Mouse (Mus musculus) limb, embryonic 12.5 days (tissue): Measurements from ENCODE around the gene Fer1l5. TPM values are rescaled to one million over a fixed set of nuclear protein-coding genes. Genes with fewer than 3 reads are reported as not detected.
A peak's percentile ranks its signal among the peaks of the same experiment; 100 is the strongest.

Experiments used
- ATAC-seq: fragments of 200-750 bp; cut with Nextera tagmentation; 2 replicates; pipeline ENCODE4 v1.8.0; 2017; ENCODE audit warnings: low read depth, moderate TSS enrichment; ENCODE audit not compliant: insufficient number of reproducible peaks, insufficient read depth, low FRiP score, low TSS enrichment
- H3K27ac ChIP-seq: fragments of 300-500 bp; sonication (generic); 2 replicates; pipeline ENCODE4 v1.5.1; 2016; ENCODE audit warnings: mild to moderate bottlenecking, moderate library complexity
- H3K27me3 ChIP-seq: fragments of 300-500 bp; sonication (generic); 2 replicates; pipeline ENCODE4 v1.6.1; 2016; ENCODE audit warnings: mild to moderate bottlenecking, moderate library complexity
- H3K36me3 ChIP-seq: fragments of 300-500 bp; sonication (generic); 2 replicates; pipeline ENCODE4 v1.6.1; 2016; ENCODE audit warnings: mild to moderate bottlenecking, moderate library complexity
- H3K4me1 ChIP-seq: fragments of 300-500 bp; sonication (generic); replicated peaks from 2 replicates; pipeline ENCODE4 v1.6.1; 2016
- H3K4me2 ChIP-seq: fragments of 300-500 bp; sonication (generic); 2 replicates; pipeline ENCODE4 v1.6.1; 2016; ENCODE audit warnings: mild to moderate bottlenecking, moderate library complexity
- H3K4me3 ChIP-seq: fragments of 300-500 bp; sonication (generic); replicated peaks from 2 replicates; pipeline ENCODE4 v1.5.1; 2016; ENCODE audit warnings: mild to moderate bottlenecking
- H3K9ac ChIP-seq: fragments of 300-500 bp; sonication (generic); replicated peaks from 2 replicates; pipeline ENCODE4 v1.6.1; 2016; ENCODE audit warnings: mild to moderate bottlenecking, moderate library complexity
- H3K9me3 ChIP-seq: fragments of 300-500 bp; sonication (generic); 2 replicates; pipeline ENCODE4 v1.6.1; 2016; ENCODE audit warnings: mild to moderate bottlenecking, moderate library complexity
- WGBS: fragments of 180-500 bp; shearing (Covaris S2); methylation state at CpG from one replicate; pipeline ENCODE4 v1.1.7; 2016; 5-methylcytosine and 5-hydroxymethylcytosine counted together
- microRNA-seq: library from miRNA; unstranded; fragments of <30 nt; microRNA quantifications from one replicate; pipeline ENCODE4, GENCODE M21; 2017
- polyA plus RNA-seq: library from polyadenylated mRNA; unstranded; fragments of >200 nt; fragmentation: Nextera tagmentation; extraction: Ambion mirVana; gene quantifications from 2 replicates; pipeline ENCODE4 v1.2.1, GENCODE M21; 2016

Gene Fer1l5
- polyA plus RNA-seq, 1 experiment from 2014 or later, result 1.6 TPM

DNA sequence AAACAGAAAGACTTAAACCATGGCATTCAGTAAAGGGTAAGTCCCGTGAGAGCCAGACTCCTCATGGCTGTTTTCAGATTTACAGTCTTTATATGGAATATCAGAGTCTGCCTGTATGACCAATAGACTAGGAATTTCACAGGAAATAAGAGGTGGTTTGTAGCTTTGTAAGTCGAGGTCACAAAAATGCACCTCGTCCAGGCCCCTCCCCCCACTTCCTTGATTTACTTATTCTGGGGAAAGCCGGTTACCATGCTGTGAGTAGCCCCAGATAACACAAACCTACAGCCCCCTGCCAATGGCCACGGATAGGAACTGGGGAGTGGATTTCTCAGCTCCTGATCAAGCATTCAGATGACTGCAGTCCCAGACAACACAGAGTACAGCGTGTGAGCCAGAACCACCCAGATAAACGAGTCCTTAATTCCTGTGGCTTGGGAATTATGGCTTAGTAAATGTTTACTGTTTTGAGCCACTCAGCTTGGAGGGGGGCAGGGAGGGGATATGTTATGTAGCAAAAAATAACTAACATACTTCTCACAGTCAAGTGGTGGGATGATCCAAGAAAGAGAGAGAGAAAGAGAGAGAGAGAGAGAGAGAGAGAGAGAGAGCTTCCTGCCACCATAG, 85.4 kb downstream of the Fer1l5 start:
- peaks cover 6% of the 10 kb centered on the region; the same call in 1 of the 2 replicates for H3K4me1 ChIP-seq
- H3K27me3 ChIP-seq, result no peaks in the 10 kb centered on the region
- no peak for ATAC-seq
- H3K9me3 ChIP-seq, result no peaks in the 10 kb centered on the region
- no peak overlapping the region for H3K4me2 ChIP-seq
- H3K27ac ChIP-seq, result 0 out of 2 replicates have a peak overlapping the region, but pooled peaks have one; percentile 19
- H3K9ac ChIP-seq, result no peak overlapping the region; the same call in 1 of the 2 replicates
- H3K36me3 ChIP-seq, result no peaks in the 10 kb centered on the region
- H3K4me3 ChIP-seq, result no peak overlapping the region
- WGBS, result 29% methylated on average over 7 of the region's 7 CpGs

DNA sequence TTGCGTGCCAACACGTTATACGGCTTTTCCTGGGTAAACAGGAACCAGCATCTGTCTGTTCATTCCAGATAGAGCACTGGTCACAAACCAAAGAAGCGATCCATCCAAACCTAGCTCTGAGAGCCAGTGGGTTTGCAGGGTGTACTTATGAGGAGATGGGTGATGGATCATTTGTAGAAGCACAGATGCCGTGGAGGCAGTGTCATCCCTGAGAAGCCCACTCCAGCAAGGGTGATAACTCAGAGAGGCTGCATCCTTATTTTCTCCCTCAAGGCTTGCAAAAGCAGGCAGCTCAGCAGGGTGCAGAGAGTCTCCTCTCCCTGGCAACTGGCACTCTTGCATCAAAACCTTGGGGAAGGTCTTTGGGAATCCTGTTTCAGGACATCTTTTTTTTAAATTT, 86.1 kb downstream of the Fer1l5 start:
- Histone ChIP-seq H3K9me3 (no peaks in the 10 kb centered on the region), H3K27me3 (no peaks in the 10 kb centered on the region), H3K9ac (no peak overlapping the region), H3K4me3 (no peak overlapping the region), H3K4me1 (peaks cover 6% of the 10 kb centered on the region; the same call in 1 of the 2 replicates), H3K4me2 (no peak overlapping the region), H3K27ac (no peak overlapping the region), H3K36me3 (no peaks in the 10 kb centered on the region)
- no peak for ATAC-seq
- 83% methylated on average over 5 of the region's 5 CpGs for WGBS

DNA sequence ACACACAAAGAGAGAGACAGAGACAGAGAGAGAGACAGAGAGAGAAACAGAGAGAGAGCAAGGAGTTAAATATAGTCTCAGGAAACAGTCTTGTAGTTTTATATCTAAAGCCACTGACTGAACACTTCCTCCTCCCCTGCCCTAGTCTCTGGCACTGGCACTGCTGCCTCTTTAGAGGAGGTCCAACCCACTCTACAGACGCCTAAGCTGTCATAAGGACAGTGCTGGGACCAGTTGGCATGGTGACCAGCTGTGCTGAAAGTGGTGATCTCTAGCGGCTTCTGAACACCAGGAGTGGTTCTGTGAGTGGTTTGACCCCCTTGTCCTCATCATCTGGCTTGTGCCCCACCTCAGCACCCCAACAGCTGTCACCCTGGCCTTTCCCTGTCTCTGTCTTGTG, 89.7 kb downstream of the Fer1l5 start:
- WGBS, result 33% methylated on average over 2 of the region's 2 CpGs

GRCm38 (mm10) chr1:36465641-36466160, 93.6 kb downstream of the Fer1l5 start:
- no peaks in the 10 kb centered on the region for H3K27me3 ChIP-seq
- H3K9ac ChIP-seq, result no peak overlapping the region
- H3K4me1 ChIP-seq, result no peaks in the 10 kb centered on the region
- no peak overlapping the region for H3K4me3 ChIP-seq
- no peaks in the 10 kb centered on the region for H3K9me3 ChIP-seq
- H3K36me3 ChIP-seq, result no peaks in the 10 kb centered on the region
- no peak overlapping the region for H3K27ac ChIP-seq
- no peak for ATAC-seq
- WGBS, result 64% methylated on average over 4 of the region's 4 CpGs
- H3K4me2 ChIP-seq, result no peak overlapping the region

More for the DNA sequence above, 89.7 kb downstream of the Fer1l5 start:
- Histone ChIP-seq H3K9ac (no peak overlapping the region), H3K4me2 (no peak overlapping the region), H3K4me1 (peaks cover 6% of the 10 kb centered on the region; the same call in 1 of the 2 replicates), H3K4me3 (no peak overlapping the region), H3K27ac (no peak overlapping the region), H3K9me3 (no peaks in the 10 kb centered on the region), H3K27me3 (no peaks in the 10 kb centered on the region), H3K36me3 (no peaks in the 10 kb centered on the region)
- no peak for ATAC-seq

- 51% methylated on average over 5 of the region's 5 CpGs for WGBS
- no peak overlapping the region for H3K27ac ChIP-seq
- H3K4me1 ChIP-seq, result peaks cover 7% of the 10 kb centered on the region
These were observed 95.4 kb downstream of the Fer1l5 start for GRCm38 (mm10) chr1:36467446-36467845.

DNA sequence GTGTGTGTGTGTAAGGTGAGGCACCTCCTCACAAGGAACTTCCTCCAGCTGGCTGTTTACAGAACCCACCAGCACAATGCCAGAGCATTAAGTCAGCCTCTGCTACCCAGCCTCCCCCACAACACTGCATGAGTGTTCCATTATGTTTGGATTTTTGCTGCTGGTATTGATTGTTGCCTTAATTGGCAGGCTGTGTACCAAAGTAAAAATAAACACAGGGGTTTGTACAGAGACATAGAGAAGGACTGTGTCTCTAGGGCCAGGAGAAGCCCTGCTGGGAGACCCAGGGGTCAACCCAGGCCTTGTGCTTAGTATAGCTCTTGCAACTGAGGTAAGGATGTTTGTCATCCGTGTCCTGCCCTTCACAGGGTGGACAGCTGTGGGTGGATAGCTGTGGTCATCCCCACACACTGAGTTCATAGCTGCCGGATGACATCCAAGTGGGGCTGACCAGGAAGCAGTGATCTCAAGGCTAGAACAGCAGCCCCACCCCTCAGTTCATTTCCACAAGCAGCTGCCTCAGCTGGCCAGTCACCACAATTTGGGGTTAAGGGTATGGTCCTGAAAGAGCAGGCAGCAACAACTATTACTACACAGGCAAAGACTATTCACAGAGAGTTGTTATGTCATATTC, 97.8 kb downstream of the Fer1l5 start:
- Histone ChIP-seq H3K9ac (no peak overlapping the region), H3K9me3 (no peaks in the 10 kb centered on the region), H3K4me1 (peaks cover 32% of the 10 kb centered on the region), H3K4me3 (no peak overlapping the region), H3K4me2 (no peak overlapping the region), H3K27me3 (no peaks in the 10 kb centered on the region), H3K27ac (no peak overlapping the region), H3K36me3 (no peaks in the 10 kb centered on the region)
- 60% methylated on average over 2 of the region's 2 CpGs for WGBS
- no peak for ATAC-seq

More at GRCm38 (mm10) chr1:36467446-36467845, 95.4 kb downstream of the Fer1l5 start:
- Histone ChIP-seq H3K9ac (no peak overlapping the region), H3K9me3 (no peaks in the 10 kb centered on the region), H3K4me2 (no peak overlapping the region), H3K4me3 (no peak overlapping the region), H3K36me3 (no peaks in the 10 kb centered on the region), H3K27me3 (no peaks in the 10 kb centered on the region)
- no peak for ATAC-seq

DNA sequence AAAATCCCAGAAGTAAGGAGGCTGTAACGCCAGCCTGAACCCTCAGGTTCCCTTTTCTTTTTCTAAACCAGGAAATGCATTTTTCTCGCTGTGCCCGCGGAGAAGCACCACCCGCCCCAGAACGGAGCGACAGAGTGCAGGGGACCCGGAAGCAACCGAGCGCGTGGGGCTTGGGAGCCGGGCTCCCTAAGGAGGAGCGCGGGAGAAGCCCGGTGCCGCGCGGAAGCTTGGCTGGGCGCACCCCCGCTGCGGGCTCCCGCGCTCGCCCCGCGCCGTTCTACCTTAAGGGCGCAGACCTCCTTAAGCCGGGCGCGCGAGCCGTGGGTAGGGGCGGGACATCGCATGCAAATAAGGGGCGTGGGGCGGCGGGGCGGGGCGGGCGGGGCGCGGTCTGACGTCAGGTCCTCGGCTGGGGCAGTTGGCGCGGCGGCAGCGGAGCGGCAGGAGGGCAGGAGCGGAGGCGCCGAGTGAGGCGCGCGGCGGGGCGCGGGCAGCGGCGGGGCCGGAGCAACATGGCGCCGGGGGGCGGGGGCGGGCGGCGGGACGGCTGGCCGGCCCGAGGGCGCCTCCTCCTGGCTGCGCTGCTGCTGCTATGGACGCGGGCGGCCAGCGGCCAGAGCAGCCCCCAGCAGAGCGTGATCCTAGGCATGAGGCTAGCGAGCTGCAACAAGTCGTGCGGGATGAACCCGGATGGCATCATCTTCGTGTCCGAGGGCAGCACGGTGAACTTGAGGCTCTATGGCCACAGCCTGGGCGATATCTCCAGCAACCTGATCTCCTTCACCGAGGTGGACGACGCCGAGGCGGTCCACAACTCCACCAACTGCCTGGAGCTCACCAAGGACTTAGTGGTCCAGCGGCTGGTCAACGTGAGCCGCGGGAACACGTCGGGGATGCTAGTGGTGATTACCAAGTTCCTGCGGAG, 99.4 kb downstream of the Fer1l5 start, which contains the start of gene Cnnm4:
TSS of gene Cnnm4 (plus strand) at position 440 of the 925 bp plus-strand sequence.
- Histone ChIP-seq H3K27ac (peak within 1 kb of the TSS; percentile 69; the same call in 1 of the 2 replicates), H3K27me3 (no peaks in the 10 kb centered on the region), H3K4me3 (peak within 1 kb of the TSS; percentile 68), H3K36me3 (no peaks in the 10 kb centered on the region), H3K4me1 (peaks cover 46% of the 10 kb centered on the region), H3K9me3 (no peaks in the 10 kb centered on the region), H3K9ac (peak within 1 kb of the TSS; percentile 70), H3K4me2 (peak within 1 kb of the TSS; percentile 69)
- under 1% methylated on average over 67 of the region's 98 CpGs for WGBS
- ATAC-seq, result peak; percentile 87

Small RNAs within 50 kb of the gene (microRNA-seq; reads per million reads assigned to microRNA genes)
- not detected for gene Mir6898

Other genes starting within 250 kb of the Fer1l5 start
- gene Uggt1, start 127.6 kb upstream of the Fer1l5 start, polyA plus RNA-seq, result 47.2 and 52.9 TPM in 2 replicates
- gene Neurl3, start 97.6 kb upstream of the Fer1l5 start, polyA plus RNA-seq, result 0.55 and 0.74 TPM in 2 replicates
- gene Arid5a, start 64.6 kb upstream of the Fer1l5 start, polyA plus RNA-seq, result 4.5 and 4.9 TPM in 2 replicates
- gene Kansl3, start 3.1 kb upstream of the Fer1l5 start, polyA plus RNA-seq, result 51.5 and 52.8 TPM in 2 replicates
- gene Lman2l, start 73.0 kb downstream of the Fer1l5 start, polyA plus RNA-seq, result 63.9 and 65.1 TPM in 2 replicates
- 16.8 and 17.7 TPM in 2 replicates for gene Cnnm4, start 99.3 kb downstream of the Fer1l5 start, polyA plus RNA-seq
- gene Cnnm3, start 139.6 kb downstream of the Fer1l5 start, polyA plus RNA-seq, result 4.4 and 5.9 TPM in 2 replicates
- gene Ankrd23, start 164.6 kb downstream of the Fer1l5 start, polyA plus RNA-seq, result 18.5 and 19.0 TPM in 2 replicates
- 0.67 and 0.74 TPM in 2 replicates for gene Gm42417, start 167.1 kb downstream of the Fer1l5 start, polyA plus RNA-seq
- gene Ankrd39, start 175.2 kb downstream of the Fer1l5 start, polyA plus RNA-seq, result 24.1 and 26.8 TPM in 2 replicates
- gene Sema4c, start 186.1 kb downstream of the Fer1l5 start, polyA plus RNA-seq, result 34.1 and 35.3 TPM in 2 replicates